Mouse (Mus musculus) testis, adult 2 months (tissue): ENCODE results near the gene Filip1.

Experiments
- CTCF ChIP-seq: fragments of 200-500 bp; IDR thresholded peaks from 2 replicates; pipeline ENCODE4 v1.5.1; 2012; ENCODE audit warnings: low read depth, mild to moderate bottlenecking, inconsistent platforms, low read length, moderate library complexity; ENCODE audit not compliant: control insufficient read depth, insufficient read depth, insufficient replicate concordance
- POLR2A ChIP-seq: fragments of 200-500 bp; IDR thresholded peaks from 2 replicates; pipeline ENCODE4 v1.6.1; 2012; ENCODE audit warnings: low read depth, mild to moderate bottlenecking, inconsistent platforms, low read length, moderate library complexity; ENCODE audit not compliant: control insufficient read depth

- no peak for TF ChIP-seq CTCF
- no peak for TF ChIP-seq POLR2A
Measured at GRCm38 (mm10) chr9:79969544-79969943, 43.1 kb downstream of the Filip1 start.
